Mouse (Mus musculus): ENCODE measurements around the gene Npas3.
"Not testable (repeated sequence)": the region's sequence is repeated elsewhere in the genome, so short reads cannot be mapped to it uniquely, and the experiment has no call there.

Gene Npas3

GRCm38 (mm10) chr12:53248101-53248727 lies at the start of gene Npas3:
Gene Npas3, plus strand, starts transcription at chr12:53248677.
- DNase-seq (ENCODE audit: low read depth in 2 of 2, low spot score in 2 of 2): no peak

GRCm38 (mm10) chr12:53217141-53217540 lies 31.3 kb upstream of the Npas3 start:
- no peak for DNase-seq (ENCODE audit: low read depth in 2 of 2, low spot score in 2 of 2)

DNA sequence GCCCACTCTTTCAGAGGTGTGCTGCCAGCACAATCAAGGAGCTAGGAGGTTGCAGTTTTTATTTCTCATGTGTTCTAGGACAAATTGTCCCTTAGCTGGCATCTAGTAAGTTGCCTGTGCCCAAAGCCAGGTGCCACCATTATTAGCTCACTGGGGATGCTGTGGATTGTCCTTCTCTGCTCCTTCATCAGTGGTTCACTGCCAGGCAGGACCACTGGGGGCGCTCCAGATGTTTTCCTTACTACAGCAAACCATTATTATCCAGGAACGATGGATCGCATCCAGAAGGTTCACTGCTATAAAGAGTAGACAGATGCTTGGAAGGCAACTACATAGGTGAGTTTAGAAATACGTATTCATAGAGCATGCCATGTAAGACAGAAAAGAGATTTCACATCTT lies 25.7 kb upstream of the Npas3 start:
- no peak for DNase-seq (ENCODE audit: low read depth in 2 of 2, low spot score in 2 of 2)

DNA sequence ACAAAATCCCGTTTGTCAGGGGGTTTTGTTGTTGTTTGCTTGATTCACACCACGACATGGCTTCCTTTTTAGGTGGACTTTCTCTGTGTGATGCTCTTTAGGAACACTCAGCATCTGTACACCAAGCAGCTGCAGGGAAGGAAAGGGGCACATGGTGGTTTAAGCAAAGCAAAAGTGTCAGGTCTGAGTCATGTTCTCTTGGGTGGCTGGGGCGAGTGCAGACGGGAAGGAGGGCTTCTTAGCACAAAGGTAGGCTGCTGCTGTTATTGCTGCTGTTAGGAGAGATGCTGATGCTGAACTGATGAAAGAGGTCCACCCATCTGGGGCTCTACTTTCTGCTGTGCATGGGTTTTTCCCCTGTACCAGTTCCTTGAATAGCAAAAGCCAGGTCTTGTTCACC lies 21.1 kb upstream of the Npas3 start:
- no peak for DNase-seq (ENCODE audit: low read depth in 2 of 2, low spot score in 2 of 2)

DNA sequence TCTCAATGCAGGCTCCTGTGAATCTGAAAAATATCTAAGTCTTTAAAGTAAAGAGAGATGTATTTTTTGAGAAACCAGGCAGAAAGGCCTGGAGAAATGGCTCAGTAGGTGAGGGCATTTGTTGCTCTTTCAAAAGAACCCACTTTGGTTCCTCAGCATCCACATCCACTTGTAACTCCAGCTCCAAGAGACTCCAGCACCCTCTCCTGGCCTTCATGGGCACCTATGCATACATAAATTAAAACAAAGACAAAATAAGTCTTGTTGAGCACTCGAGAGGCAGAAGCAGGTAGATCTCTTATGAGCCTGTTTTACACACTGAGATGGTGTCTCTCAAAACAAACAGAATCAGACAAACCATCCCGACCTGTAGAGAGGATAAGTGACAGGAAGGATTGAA lies 19.1 kb upstream of the Npas3 start:
- no peak for DNase-seq (ENCODE audit: low read depth in 2 of 2, low spot score in 2 of 2)

DNA sequence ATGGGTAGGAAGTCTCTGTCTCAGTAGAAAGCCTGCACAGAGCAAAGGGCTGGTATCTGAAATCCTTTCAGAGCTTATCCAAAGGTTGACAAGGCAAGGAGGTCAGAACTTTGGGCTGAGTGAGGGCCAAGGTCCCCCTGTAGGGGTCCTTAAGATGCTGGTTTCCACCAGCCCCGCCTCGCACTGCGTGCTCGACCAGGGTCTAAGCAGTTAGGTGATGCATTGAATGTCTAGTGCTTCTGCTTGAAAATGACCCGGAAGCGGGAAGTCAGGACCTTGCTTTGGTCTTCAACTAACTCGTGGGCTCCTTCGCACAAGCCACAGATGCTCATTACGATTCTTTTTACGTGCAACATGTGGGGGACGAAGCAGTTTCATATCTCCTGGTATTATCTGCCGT lies 2.3 kb upstream of the Npas3 start:
- no peak for DNase-seq (ENCODE audit: low read depth in 2 of 2, low spot score in 2 of 2)

DNA sequence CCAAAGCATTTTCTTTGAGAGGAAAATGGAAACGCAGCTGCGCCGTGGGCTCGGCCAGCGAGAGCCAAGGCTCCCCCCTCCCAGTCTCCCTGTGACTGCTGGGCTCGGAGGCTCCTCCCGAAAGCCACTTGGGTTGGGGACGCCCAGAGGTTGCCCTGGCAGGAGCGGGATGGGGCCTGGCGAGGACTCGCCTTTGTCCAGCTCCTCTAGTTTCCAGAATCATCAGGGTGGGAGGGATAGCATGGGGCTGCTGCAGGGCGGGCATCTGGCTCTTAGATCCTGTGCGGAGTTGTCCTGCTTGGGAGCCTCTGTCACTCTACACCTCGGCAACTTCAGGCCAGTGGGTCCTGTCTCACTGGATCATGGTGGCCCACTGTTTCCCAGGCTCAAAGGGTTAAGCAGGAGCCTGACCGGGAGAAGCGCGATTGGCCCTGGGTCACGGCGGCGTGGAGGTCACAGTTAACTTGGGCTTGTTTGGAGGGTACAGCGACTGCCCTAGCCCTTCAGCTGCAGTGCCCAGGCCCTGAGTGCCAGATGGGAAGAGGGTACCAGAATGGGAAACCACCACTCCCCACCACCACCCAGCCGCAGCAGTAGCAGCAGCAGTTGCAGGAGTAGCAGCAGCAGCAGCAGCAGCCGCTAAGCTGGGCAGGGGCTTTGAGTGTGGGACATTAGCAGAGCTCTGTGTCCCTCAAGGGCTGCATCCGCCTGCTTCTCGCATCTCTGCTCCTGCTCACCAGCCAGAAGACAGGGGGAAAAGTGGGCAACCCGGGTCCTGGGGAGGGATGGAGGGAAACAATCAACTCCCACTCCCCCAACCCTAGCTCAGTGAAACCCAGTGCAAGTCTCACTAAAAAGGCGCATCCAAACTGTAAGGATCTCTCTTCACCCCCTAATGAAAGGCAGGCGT lies 1.6 kb upstream of the Npas3 start:
- DNase-seq (ENCODE audit: low read depth in 2 of 2, low spot score in 2 of 2): no peak

DNA sequence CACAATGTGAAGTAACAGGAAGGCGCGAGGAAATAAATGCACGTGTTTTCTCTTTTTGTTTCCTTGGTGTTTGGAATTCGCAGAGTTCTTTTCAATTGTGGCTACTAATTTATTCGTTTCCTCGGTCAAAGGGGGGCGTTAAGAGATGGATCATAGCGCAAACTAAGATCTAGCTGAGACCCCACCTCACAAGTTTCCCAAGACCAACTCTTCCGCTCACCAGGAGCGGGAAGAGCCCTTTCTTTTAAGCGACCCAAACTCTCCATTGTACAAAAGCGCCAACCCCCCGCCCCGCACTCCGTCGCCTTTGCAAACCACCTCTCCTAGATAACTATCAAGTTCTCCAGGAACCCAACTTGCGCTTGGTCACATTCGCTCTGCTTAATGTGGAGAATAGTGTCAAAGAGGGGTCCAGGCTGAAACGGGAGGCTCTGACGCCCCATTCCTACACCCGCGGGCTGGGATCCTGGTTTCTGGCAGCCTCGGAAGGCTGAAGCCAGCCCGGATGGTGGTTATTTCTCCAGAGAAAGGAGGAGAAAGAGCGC lies 914 bp upstream of the Npas3 start:
- no peak for DNase-seq (ENCODE audit: low read depth in 2 of 2, low spot score in 2 of 2)

- DNase-seq (ENCODE audit: low read depth in 2 of 2, low spot score in 2 of 2): no peak
Observed at GRCm38 (mm10) chr12:53248796-53249195, 319 bp downstream of the Npas3 start.

DNA sequence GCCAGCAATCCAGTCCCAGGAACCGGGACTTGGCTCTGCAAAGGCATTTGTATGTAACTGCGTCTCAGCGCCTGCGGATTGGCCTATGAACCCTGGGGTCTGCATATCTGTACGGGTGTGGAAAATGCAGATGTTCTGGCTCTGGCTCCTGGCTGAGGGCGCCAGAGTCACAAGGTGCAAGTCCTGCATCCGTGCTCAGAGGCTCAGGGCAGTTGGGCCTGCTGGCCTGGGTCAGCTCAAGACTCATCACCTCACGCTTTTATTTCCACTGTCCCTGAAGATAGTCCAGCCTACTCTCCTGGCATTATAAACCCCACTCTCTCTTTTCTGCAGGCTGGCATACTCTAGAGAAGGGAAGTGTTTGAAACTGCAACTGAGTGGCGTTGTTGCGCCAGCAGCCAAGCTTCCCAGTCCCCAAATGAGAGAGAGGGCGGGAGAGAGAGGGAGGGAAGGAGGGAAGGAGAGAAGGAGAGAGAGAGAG lies 3.3 kb downstream of the Npas3 start:
- DNase-seq (ENCODE audit: low read depth in 2 of 2, low spot score in 2 of 2): no peak

DNA sequence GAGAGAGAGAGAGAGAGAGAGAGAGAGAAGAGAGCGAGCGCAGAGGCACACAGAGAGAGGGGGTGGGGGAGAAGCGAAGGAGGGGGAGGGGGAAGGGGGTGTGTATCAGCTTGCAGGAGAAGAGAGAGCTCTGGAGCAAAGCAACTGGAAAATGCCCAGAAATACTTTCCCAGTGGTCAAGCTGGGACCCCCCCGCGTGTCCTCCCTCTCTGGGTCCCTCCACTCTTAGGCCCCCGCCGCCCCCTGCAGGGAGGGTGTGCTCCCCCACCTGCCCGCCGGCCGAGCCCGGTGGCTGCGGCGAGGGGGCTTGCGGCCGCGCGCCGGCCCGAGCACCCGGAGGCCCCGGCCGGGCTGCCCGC lies 3.7 kb downstream of the Npas3 start:
- no peak for DNase-seq (ENCODE audit: low read depth in 2 of 2, low spot score in 2 of 2)

GRCm38 (mm10) chr12:53252572-53253422 lies 4.3 kb downstream of the Npas3 start:
- DNase-seq (ENCODE audit: low read depth in 2 of 2, low spot score in 2 of 2): no peak

DNA sequence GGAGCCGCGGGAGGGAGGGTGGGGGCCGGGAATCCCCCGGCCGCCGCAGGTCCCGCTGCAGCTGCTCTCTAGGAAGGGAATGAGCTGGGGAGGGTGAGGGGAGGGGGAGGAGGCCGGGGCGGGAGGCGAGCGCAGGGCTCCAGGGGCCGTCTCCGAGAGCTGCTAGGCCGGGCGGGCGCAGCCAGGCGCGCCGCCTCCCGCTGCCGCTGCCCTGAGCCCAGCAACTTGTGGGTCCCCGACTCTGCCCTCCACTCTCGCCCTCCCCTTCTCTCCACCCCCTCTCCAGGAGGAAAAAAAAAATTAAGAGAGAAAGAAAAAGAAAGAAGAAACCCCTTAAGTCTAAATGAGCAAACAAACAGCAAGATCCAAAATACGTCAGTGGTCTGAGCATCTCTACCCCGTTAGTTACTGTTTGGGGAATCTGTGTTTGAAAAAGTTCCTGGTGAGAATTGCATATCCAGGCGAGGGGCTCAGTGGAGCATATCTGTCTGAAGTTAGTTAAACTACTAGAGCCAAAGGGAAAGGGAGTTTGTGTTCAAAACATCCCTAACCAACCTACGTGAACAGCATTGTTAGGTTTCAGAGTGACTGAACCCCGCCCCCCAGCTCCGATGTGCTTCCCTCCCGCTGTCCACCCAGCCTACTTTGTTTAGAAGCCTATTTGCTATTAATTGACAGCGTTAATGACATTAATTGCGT lies 5.1 kb downstream of the Npas3 start:
- no peak for DNase-seq (ENCODE audit: low read depth in 2 of 2, low spot score in 2 of 2)

GRCm38 (mm10) chr12:53254160-53254480 lies 5.6 kb downstream of the Npas3 start:
- DNase-seq (ENCODE audit: low read depth in 2 of 2, low spot score in 2 of 2): no peak

DNA sequence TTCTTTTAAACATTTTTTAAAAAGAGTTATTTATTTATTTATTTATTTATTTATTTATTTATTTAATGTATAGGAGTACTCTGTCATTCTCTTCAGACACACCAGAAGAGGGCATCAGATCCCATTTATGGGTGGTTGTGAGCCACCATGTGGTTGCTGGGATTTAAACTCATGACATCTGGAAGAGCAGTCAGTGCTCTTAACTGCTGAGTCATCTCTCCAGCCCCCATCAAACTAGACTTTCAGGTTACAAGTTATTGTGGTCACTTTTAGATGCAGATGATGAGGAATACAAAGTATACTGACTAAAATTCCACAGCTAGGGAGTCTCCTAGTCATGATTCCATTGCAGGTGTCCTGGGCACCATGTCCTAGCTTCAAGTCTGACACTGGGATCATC lies 26.0 kb downstream of the Npas3 start:
- not testable (repeated sequence) for DNase-seq (ENCODE audit: low read depth in 2 of 2, low spot score in 2 of 2)

- no peak for DNase-seq (ENCODE audit: low read depth in 2 of 2, low spot score in 2 of 2)
Observed at GRCm38 (mm10) chr12:53277393-53277792, 28.9 kb downstream of the Npas3 start.

- no peak for DNase-seq (ENCODE audit: low read depth in 2 of 2, low spot score in 2 of 2)
Observed at GRCm38 (mm10) chr12:53290341-53290740, 41.9 kb downstream of the Npas3 start.

- no peak for DNase-seq (ENCODE audit: low read depth in 2 of 2, low spot score in 2 of 2)
Observed at GRCm38 (mm10) chr12:53290846-53291245, 42.4 kb downstream of the Npas3 start.

- no peak for DNase-seq (ENCODE audit: low read depth in 2 of 2, low spot score in 2 of 2)
Observed at GRCm38 (mm10) chr12:53292010-53292409, 43.5 kb downstream of the Npas3 start.

DNA sequence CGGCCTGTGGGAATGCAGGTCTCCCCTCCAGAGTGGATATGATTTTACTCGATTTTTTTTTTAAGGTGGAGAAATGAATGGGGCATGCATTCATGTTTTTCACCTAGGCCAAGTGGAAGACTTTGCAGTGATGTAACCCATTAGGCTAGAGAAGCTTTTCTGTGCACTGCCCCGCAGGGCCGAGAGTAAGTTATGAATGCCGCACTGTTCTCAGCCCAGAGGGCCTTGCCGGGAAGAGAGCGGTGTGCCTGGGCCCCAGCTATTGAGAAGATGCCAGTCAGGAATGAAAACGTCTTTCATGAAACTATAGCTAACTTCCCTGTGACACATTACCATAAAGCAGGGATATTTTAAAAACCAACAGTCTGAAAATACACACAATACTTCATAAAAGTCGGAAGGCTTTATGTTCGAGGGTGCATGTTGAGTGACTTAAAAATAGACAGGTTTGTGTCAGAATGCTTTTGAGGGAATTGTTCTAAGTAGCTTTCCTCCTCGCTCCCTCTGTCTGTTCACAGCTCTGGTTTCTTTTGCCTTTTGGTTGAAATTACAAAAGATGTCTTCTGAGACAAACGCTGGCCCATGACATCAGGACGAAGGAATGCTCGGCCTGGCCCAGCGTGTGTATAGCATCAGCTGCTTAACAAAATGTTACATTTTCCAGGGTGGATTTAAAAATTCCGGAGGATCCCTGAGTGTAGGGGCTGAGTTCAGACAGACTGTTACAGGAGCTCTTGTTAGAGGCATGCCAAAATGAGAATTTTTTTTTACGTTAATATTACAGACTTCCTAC lies 44.2 kb downstream of the Npas3 start:
- DNase-seq (ENCODE audit: low read depth in 2 of 2, low spot score in 2 of 2): no peak

Measured in CD8-positive naive resting alpha-beta T cell, adult 2 months (primary cell).